Mouse (Mus musculus): ENCODE results near the gene Kncn.

Gene Kncn

DNA sequence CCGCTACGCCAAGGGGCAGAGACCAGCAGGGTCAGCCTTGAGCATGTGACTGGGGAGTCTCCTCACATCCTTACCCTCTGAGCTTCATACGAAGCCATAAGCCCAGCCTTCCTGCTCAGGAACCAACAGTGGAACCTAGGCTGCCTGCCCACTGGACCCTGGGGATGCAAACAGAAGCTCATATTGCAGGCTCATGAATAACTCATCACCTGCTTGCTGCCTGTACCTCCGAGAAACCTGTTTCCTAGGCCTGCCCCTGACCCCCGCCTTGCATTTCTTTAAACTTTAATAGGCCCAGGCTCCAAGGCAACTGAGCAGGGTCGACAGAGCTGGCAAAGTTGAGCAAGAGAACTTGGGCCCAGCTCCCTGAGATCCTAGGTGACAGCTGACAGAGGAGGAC lies at the start of gene Kncn:
Gene Kncn, plus strand, starts transcription at position 379 of the 400 bp plus-strand sequence.
- DNase-seq (ENCODE audit: low spot score in 2 of 2) = no peak

DNA sequence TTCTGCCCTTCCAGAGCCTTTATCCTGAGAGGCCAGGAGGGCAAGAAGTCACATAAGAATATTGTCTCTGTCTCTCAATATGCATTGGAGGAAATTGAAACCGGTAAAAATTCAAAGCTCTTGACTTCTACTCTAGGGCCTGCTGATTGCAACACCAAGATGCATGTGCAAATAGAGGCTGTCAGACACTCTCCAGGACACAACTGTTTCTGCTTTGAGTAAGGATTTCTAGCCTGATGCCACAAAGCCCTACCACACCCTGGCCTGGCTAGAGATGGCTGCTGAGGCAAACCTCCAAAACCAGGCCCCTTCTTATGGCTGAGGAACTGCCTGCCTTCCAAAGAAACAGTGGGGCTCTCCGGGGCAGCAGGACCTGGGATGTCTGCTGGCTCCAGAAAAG lies 48.6 kb upstream of the Kncn start:
- no peak for DNase-seq (ENCODE audit: low spot score in 2 of 2)

DNA sequence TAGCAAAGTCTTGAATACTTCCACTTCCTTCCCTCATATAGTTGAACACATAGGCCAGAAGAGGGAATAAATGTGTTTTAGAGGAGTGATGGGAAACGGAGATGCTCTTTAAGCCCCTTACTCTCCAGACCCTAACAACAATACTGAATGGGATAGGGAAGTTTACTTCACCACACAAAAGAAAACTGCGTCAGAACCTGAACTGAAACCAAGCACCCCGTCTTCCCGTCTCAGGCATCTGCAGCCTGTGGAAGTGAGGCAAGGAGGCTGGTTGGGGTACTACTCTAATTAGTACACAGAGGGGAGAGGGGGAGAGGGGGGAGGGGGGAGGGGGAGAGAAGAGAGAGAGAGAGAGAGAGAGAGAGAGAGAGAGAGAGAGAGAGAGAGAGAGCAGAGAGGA lies 46.0 kb upstream of the Kncn start:
- peak in 1 of 2 experiments; percentile 33 for DNase-seq (ENCODE audit: low spot score in 2 of 2)

DNA sequence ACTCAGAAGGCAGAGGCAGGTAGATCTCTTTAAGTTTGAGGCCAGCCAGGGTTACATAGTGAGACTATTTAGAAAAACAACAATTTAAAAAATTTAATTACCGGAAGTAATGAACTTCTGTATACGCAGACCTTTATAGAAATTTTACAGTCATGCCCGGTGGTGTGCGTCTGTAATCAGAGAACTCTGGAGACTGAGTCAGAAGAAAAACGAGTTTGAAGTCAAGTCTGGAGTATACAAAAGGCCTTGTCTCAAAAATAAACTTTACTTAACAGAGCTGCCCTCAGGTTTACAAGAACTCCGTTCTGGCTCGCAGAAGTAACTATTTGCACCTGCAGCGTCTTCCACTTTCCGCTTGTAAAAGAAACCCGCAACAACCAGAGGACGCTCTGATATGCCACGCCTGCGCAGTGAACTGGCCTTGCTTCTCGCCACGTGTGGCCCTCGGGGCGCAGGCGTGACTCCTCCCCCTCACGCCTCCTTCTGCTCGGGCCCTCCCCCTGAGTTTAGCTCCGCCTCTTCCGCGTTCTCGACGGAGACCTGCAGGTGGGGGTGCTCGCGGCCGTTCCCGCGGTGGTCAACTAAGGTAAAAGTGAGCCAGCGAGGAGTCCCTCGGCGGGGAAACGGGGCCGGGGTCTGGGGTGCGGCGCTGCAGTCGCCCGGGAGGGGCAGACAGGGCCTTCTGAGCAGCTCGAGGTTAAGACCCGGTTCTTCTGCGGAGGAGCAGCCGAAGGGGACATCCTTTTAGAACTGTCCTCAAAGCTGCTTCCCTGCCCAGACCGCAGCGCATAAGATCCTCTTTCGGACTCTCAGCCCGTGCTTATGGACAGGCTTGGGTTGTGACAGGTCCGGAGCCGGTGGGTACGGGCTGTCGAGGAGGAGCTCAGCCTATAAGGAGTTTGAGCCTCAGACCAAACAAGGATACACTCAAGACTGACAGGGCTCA lies 45.2 kb upstream of the Kncn start, which contains the start of gene Mknk1:
Gene Mknk1, plus strand, starts transcription at position 503 of the 946 bp plus-strand sequence.
- DNase-seq (ENCODE audit: low spot score in 2 of 2) = peak; percentile 94 to 96

DNA sequence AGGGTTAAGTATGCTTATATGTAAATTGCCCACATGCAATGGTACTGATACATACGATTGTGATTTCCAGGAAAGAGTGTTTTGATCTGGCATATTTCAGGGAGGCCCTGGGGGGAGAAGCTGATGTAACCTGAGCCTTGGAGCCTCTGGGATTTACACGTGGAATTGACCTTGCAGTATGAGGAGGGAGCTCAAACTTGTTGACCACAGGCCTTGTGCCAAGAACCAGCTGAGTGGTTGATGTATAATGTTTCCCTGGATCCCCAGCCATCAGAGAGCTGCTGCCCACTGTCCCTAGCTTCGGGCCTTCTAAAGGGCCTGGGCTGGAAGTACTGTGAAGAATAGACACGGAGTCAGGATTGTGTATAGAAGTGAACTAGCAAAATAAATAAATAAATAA lies 44.2 kb upstream of the Kncn start:
- DNase-seq (ENCODE audit: low spot score in 2 of 2) = no peak

DNA sequence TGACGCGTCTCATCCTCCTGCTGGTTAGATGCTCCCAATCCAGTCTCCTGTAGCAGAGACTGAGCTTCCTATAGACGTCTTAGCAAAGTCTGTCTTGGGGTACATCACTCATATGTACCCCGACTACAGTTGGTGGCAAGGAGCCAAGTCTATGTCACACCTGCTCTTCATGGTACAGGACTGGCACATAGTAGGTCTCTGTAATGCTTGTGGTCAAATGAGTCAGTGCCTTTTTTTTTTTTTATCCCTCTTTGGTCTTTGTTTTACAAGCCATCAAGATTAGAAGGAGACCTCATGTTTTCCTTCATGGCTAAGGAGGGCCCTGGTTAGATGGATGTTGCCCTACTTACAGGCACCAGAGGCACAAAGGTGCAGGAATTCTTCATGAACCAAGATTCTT lies 43.4 kb upstream of the Kncn start:
- no peak for DNase-seq (ENCODE audit: low spot score in 2 of 2)

DNA sequence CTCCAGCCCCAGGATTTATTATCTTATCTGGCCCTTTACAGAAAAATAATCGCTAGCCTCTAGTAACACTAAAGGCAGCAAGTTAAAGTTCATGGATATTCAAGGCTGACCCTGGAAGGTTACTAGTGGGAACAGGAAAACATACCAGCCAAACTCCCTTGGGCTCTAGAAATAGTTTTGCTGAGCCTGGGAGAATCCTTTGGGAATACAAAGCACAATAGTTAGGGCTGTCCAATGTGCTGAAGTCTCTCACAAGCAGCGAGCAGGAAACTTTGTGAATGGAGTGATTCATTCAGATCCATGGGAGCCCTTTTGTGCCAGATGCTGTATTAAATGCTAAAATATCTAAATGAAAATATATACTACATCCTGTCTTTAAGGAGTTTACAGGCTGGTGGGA lies 37.5 kb upstream of the Kncn start:
- DNase-seq (ENCODE audit: low spot score in 2 of 2) = no peak

DNA sequence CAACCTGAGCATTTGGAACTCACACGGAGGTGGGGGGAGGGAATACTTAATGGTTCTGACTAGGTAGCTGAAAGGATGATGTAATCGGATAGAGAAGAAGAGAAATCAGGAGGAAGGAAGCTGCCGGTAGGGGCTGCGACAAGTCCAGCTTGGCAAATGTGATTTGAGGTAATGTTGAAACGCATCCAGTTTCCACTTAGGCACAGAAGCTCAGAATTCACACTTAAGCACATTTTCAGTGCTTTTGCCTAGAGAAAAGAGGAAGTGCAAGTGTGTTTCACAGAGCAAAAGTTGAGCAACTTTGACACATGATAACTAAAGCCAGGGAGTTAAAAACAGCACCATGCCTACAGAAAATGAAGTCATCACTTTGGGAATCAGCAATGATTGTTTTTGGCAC lies 36.8 kb upstream of the Kncn start:
- DNase-seq (ENCODE audit: low spot score in 2 of 2) = peak; percentile 34 to 51

DNA sequence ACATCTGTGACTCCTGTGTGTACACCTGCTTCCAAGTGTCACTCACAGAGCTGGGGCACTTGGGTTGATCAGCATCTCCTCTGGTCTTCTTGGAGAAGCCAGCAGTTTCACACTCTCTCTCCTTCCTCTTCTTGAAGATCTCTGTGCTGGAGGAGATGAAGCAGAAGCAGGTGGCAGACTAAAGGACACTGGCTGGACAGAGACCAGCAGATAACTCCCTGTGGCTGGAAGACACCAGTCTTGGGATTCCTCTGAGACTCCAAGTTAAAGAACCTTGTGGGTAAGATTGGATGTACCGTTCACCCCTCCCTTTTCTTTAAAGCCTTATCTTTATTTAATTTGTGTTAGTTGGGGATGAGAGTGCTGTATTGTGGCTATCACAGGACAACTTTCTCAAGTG lies 36.1 kb upstream of the Kncn start:
- no peak for DNase-seq (ENCODE audit: low spot score in 2 of 2)

DNA sequence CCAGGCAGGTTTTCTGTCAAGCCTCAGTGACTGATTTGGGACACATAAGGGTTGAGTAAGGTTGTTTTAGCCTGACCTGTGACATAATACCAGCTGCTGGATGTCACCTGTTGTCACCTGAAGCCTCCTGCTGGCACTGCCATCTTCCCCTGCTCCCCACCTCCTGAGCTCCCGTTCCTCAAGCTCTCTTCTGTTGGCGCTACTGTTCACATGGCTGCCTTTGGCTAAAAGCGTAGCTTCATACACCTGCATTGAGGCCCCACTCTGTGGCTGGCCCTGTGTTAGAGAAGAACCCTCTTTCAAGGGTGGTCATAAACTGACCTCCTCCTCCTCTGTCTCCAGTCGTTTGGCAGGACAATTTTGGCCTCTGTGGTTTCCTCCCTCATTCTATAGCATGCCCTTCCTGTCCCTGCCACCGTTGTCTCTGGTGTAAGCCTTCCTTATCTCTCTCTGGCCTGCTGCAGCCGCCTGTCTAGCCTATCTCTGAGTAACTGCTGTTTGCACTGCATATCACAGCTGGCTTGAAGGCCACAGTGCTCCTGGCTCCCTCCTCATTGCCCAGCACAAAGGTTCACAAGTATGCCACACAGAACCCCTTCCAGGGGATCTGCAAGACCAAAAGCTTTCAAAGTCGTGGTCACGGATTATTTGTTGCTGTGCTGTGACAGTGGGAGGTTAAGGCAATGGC lies 35.1 kb upstream of the Kncn start:
- peak; percentile 66 to 76 for DNase-seq (ENCODE audit: low spot score in 2 of 2)

DNA sequence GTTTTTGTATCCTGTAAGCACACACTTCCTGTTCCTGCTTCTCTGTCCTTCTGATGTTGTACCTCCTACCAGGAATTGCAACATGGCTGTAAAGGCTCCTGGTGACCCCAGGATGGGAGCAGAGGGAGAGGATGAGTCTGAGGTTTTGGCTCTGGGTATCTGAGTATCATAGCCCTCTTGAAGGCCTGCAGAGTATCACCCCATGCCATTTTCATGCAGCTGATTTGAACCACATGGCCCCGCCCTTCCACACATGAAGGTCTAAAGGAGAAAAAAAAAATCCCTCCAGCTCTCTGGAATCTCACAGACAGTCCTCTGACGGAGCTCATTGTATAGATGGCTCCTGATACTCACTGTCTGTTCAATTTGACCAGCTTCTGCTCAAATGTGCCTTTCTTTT lies 34.1 kb upstream of the Kncn start:
- no peak for DNase-seq (ENCODE audit: low spot score in 2 of 2)

DNA sequence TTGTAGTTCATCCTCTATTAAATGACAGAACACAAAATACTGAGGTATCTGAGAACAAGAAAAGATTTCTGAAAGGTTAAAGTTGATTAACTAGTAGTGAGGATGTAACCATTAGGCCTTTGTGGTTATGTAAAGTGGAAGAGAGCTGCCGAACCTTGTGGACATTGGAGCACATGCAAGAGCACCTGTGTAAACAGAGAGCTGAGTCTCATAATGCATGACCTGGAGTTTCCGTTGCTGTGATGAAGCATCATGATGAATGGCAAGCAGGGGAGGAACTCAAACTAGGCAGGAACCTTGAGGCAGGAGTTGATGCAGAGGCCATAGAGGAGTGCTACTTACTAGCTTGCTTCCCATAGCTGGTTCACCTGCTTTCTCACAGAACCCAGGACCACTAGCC lies 33.6 kb upstream of the Kncn start:
- DNase-seq (ENCODE audit: low spot score in 2 of 2) = no peak

DNA sequence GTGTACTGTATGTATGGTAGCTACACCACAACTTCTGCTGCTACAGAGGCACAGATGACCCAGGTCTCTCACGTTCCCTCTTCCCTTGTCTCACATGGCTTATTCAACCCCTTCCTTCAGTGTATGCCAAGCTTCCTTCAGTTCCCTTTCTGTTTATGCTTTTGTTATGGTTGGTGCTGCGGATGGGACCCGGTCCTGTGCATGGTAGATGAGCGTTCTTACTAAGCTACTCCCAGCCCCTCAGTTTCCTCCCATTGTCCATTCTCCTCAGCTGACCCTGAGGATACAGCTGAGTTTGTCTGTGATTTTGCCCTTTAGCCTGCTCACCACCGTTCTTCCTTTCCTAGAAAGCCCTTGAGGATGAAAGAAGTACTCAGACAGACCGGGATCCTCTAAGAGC lies 32.6 kb upstream of the Kncn start:
- DNase-seq (ENCODE audit: low spot score in 2 of 2) = no peak

DNA sequence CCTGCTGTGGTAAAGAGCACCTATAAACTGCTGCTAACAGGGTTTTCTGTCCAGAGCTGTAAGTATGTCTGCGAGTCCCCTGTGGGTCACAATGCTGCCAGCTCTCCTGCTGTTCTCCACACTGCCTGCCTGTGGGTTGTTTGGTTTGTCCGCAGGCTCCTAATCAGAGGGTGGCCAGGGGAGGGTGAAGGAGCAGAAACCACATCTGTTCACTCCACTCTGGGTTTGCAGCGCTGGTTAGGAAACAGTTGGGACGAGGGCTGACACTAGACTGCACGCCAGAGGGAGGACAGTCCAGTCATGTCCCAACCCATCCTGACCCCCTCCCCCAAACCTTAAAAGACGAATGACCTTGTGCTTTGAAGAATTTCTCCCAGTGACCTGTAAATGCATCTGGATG lies 29.1 kb upstream of the Kncn start:
- DNase-seq (ENCODE audit: low spot score in 2 of 2) = no peak

DNA sequence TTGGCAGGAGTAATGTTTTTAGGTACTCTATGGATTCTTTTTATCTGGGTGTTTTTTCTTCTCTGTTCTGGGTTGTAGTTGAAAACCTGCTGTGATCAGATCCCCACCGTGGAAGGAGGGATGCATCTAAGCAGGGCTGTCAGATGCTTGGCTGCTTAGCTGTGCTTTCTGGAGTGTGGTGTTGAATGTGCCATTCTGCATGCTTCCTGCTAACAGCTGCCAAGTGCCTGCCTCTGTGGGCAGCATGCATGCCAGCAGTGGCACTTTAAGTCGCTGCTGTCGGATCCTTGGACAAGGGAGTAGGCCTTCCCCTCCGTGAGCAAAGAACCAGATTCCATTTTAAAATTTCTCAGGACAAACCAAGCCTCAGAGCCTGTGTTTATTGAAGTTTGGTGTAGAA lies 28.6 kb upstream of the Kncn start:
- no peak for DNase-seq (ENCODE audit: low spot score in 2 of 2)

DNA sequence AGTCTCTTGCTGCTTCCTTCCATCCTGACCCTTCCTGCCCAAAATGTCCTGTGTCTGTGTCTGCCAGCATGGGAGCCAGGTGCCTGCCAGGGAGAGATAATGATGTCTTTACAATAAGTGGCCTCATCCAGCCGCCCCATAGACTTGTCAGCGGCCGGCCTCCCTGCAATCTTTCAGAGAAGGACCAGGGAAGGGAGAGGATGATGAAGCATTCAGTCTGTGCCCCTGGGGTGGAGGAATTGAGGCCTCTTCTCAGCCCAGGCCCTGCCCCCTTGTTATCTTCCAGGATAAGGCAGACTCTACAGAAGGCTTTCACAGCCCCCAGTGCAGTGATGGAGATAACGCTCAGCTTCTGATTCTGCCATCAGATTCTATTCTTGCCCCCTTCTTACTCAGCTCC lies 27.9 kb upstream of the Kncn start:
- peak in 1 of 2 experiments; percentile 18 for DNase-seq (ENCODE audit: low spot score in 2 of 2)

DNA sequence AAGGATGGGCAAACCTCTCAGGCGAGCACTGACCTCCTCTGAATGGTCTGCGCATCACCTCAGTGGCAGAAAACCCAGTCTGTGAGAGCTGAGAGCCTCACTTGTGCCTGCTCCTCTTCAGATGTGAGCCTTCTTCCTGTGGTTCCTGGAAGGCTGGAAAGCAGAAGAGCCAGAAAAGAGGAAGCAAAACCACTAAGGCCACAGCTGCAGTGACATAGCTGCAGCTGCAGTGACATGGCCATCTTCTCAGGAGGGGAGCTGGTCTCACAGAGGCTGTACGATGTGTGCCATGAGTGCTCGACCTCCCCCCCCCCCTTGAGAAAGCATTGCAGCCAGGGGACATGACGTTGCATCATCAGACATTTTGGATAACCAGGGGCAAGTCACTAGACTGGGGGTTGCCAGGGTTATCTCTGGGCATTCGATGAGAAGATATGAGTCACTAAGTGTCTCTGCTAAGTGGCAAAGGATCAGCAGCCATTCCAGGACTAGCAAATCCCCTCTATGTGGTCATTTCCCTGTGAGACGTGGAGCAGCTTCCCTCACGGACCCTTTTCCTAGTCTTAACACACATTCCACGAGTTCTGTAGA lies 26.8 kb upstream of the Kncn start:
- DNase-seq (ENCODE audit: low spot score in 2 of 2) = peak; percentile 39 to 51

DNA sequence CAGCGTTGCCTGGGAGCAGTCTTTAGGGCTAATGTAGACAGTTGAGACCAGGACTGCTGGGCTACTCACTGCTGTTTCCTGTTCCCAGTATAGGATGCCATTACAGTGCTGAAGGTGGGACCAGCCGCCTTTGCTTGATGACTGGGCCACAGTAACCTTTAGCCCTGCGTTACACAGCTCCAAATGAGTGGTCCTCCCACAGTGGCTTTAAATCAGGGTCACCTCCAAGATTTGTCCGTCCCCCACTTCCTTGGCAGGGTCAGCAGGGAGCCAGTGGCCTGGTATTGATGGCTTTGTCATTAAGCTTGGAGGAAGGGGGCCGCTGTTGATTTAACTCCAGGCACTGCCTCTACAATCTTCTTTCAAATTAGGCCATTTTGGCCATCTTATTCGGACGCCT lies 20.8 kb upstream of the Kncn start:
- DNase-seq (ENCODE audit: low spot score in 2 of 2) = no peak

DNA sequence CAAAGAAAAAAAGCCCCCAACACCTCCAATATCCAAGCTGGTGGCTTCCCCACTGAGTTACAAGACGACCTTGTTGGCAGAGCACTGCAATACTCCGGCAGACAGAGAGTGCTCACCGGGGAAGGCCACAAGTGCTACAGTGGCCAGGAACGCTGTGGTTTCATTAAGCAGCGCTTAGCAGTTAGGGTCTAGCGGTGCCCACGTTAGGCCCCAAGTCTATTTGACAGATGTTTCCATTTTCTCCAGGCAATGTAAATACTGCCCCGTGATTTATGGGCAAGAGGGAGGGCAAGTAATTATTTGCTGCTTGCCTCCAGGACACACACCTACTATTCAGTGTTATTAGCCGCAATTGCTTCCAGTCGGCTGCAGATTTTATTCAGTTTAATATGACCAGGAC lies 20.3 kb upstream of the Kncn start:
- no peak for DNase-seq (ENCODE audit: low spot score in 2 of 2)

DNA sequence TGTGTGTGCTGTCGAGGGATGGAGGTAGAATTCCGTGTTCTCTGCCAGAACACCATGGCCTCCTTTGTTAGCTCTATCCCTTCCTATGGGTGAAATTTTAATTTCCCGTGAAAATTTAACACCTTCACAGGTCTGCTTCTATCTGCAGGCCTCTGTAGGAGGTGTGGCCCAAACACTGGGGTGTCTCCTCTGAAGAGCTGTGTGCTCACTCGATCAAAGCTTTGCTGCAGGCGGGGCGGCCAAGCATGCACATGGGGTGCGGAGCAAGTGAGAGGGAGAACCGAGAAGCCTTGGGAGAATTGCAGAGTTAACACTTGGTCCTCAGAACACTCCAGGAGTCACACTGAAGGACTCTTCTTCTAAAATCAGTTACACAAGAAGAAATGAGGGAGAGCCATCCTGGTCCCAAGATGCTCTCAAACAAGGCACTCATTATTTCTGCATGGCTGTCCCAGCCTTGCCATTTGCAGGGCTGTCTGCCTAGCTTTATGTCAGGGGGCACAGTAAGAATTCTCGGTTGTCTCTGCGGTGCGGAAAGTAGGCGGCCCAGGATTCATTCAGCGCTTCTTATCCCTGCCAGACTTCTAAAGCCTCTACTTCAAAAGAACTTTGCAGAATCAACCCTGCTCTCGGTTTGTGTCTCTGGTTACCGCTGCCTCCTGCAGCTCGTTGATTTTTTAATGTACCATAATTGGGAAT lies 14.5 kb upstream of the Kncn start:
- DNase-seq (ENCODE audit: low spot score in 2 of 2) = no peak

DNA sequence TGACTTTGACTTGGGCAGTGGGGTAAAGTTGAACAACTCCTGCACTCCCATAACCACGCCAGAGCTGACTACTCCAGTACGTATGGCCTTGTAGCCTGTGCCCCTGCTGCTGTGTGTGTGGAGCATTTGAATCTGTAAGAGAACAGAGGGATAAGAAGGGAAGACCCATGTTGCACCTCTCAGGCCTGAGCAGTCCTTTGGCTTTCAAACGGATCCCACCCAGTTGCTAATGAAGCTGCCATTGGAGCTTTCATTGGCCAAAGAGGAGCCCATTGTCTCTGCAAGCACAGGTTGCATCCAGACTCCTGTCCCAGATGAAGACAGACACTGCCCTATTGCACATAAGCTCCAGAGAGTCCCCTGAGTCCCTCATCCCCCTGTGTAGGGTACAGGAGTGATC lies 11.0 kb upstream of the Kncn start:
- no peak for DNase-seq (ENCODE audit: low spot score in 2 of 2)

DNA sequence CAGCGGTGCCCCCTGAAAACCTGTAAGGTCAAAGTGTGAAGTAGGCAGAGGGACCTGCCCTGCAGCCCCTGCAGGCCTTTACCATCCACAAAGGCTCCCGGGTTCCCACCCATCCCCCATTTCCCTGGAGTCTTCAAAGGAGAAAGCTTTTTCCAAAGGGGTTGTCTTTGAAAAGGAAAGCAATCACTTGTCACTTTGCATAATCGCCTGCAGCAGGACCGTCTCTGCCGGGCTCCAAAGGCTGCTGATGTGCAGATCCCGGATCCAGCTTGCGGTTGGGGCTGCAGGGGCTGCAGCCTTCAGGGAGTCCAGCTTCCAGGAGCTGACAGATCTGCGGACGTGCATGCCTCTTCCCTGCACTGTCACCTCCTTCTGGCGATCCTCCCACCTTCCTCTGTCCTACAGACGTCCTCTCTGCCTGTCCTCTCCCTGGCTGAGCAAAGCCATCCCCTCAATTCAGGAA lies 6.0 kb upstream of the Kncn start:
- DNase-seq (ENCODE audit: low spot score in 2 of 2) = no peak
